In genomic region chr4:154348197-154348786, GRCm38 (mm10) we compare ENCODE assay signal across 16 mouse cellular contexts. TPM values are rescaled to one million over a fixed set of nuclear protein-coding genes. Genes with fewer than 3 reads are reported as not detected.
DNase-seq lines count a peak whose midpoint lies in the region; ATAC-seq and TF ChIP-seq lines count a peak whose summit lies in the region.
"Had no signal": no experiment of that assay in that cellular context is flagged by ENCODE, and none has a peak within 500 bp of the region (broad histone marks: within the 10 kb centered on the region; RNA-seq: fewer than 3 reads in every experiment).

No protein-coding gene starts in this region.

- H3K4me1 ChIP-seq in embryonic facial prominence, embryonic 14.5 days (ENCODE audit: control insufficient read depth, insufficient read depth, low read length) = 0 out of 2 replicates have a peak, but pooled peaks cover 4% of the 10 kb centered on the region

- WGBS in embryonic facial prominence, embryonic 14.5 days = 44% methylated on average over 11 of the region's 11 CpGs

- TF ChIP-seq CTCF in layer of hippocampus, adult 2 months (conservative IDR thresholded peaks at IDR 0.05) = no peak

- no peak overlapping the region for H3K4me3 ChIP-seq in layer of hippocampus, adult 2 months
- no peak overlapping the region for H3K4me3 ChIP-seq in embryonic facial prominence, embryonic 14.5 days (ENCODE audit: low read depth, low read length)
- H3K4me3 ChIP-seq: midbrain, embryonic 13.5 days had no signal

- H3K4me2 ChIP-seq in embryonic facial prominence, embryonic 14.5 days (ENCODE audit: low read depth, low read length) = no peak overlapping the region
- H3K4me2 ChIP-seq: heart, embryonic 11.5 days; midbrain, embryonic 13.5 days had no signal

- H3K27ac ChIP-seq in layer of hippocampus, adult 2 months = peak overlapping the region; percentile 23; the same call in 1 of the 2 replicates
- no peak overlapping the region for H3K27ac ChIP-seq in embryonic facial prominence, embryonic 14.5 days (replicated peaks; ENCODE audit: low read depth, low read length)
- H3K27ac ChIP-seq: midbrain, embryonic 13.5 days had no signal

- DNase-seq in layer of hippocampus, adult 2 months (ENCODE audit: low spot score in 2 of 2) = no peak
- no peak for DNase-seq in layer of hippocampus, adult 11-12 months (ENCODE audit: low spot score)
- peak; percentile 45 for DNase-seq in embryonic facial prominence, embryonic 14.5 days (ENCODE audit: low spot score)
- DNase-seq in kidney, postnatal 10 days = peak; percentile 79
- DNase-seq in lung, postnatal 14 days = peak; percentile 46
- no peak for DNase-seq in thymus, postnatal 14 days
- DNase-seq in frontal cortex, postnatal 25 days (ENCODE audit: low spot score in 2 of 2) = no peak
- no peak for DNase-seq in adrenal gland, postnatal 14 days
- DNase-seq: left cerebral cortex, postnatal 4 days had no signal

- no peak overlapping the region for H3K9ac ChIP-seq in embryonic facial prominence, embryonic 14.5 days (ENCODE audit: low read depth, low read length)
- H3K9ac ChIP-seq: midbrain, embryonic 13.5 days had no signal

- H3K9me3 ChIP-seq in embryonic facial prominence, embryonic 14.5 days (ENCODE audit: control insufficient read depth, low read length) = no peaks in the 10 kb centered on the region
- H3K9me3 ChIP-seq: midbrain, embryonic 13.5 days had no signal

- H3K27me3 ChIP-seq in embryonic facial prominence, embryonic 14.5 days (replicated peaks; ENCODE audit: control insufficient read depth, insufficient read depth, low read length) = no peaks in the 10 kb centered on the region
- H3K27me3 ChIP-seq: CH12.LX had no signal

- H3K36me3 ChIP-seq in embryonic facial prominence, embryonic 14.5 days (ENCODE audit: control insufficient read depth, insufficient read depth, low read length) = no peaks in the 10 kb centered on the region
- H3K36me3 ChIP-seq: midbrain, embryonic 13.5 days had no signal

- peak; percentile 23; the same call in 1 of the 2 replicates for ATAC-seq in embryonic facial prominence, embryonic 14.5 days (ENCODE audit: low read depth)
- ATAC-seq: forebrain, embryonic 16.5 days; hindbrain, embryonic 16.5 days; midbrain, embryonic 13.5 days had no signal

RNA-seq across cellular contexts. Expression of gene B230104I21Rik, which starts 12.4 kb away (rescaled TPM):
- total RNA-seq in layer of hippocampus, adult 2 months (2021) = under 1 TPM in 1 of 2 experiments, not detected in 1; 0.56 TPM
- 0.33 TPM in 1 of 2 replicates, not detected in the other for polyA plus RNA-seq in embryonic facial prominence, embryonic 14.5 days (2014; fragmentation: Nextera tagmentation; extraction: Ambion mirVana)
- total RNA-seq in adrenal gland, postnatal 14 days (2021) = not detected in 2 replicates
- total RNA-seq: CH12.LX; common myeloid progenitor, adult 5-6 weeks; left cerebral cortex, postnatal 4 days had no signal
- polyA plus RNA-seq: forebrain, embryonic 16.5 days; hindbrain, embryonic 16.5 days; midbrain, embryonic 13.5 days; small intestine, adult 2 months had no signal

RNA-seq across cellular contexts. Expression of gene Arhgef16, which starts 46.8 kb away (rescaled TPM):
- total RNA-seq in layer of hippocampus, adult 2 months (2021) = under 1 TPM; 0.18 to 0.42 TPM
- polyA plus RNA-seq in embryonic facial prominence, embryonic 14.5 days (2014; fragmentation: Nextera tagmentation; extraction: Ambion mirVana) = 5.5 and 6.1 TPM in 2 replicates
- total RNA-seq in adrenal gland, postnatal 14 days (2021) = 0.53 and 1.2 TPM in 2 replicates
- total RNA-seq: CH12.LX; common myeloid progenitor, adult 5-6 weeks had no signal

Comparison
In these comparisons a context has a peak if more than half of its experiments do, and no peak if none do; other contexts are left out.
1. DNase-seq: peak in embryonic facial prominence, embryonic 14.5 days (single experiment), kidney, postnatal 10 days (single experiment) and lung, postnatal 14 days (single experiment); none in layer of hippocampus, adult 2 months (0 of 2), layer of hippocampus, adult 11-12 months (single experiment), thymus, postnatal 14 days (single experiment), frontal cortex, postnatal 25 days (0 of 2) and adrenal gland, postnatal 14 days (single experiment).